Mouse (Mus musculus): ENCODE data around the gene Zfp266. TPM values are rescaled to one million over a fixed set of nuclear protein-coding genes. Genes with fewer than 3 reads are reported as not detected.

Gene Zfp266
- total and polyA plus RNA-seq, 3 experiments, result 30.7 to 88.0 (median 31.5) TPM

DNA sequence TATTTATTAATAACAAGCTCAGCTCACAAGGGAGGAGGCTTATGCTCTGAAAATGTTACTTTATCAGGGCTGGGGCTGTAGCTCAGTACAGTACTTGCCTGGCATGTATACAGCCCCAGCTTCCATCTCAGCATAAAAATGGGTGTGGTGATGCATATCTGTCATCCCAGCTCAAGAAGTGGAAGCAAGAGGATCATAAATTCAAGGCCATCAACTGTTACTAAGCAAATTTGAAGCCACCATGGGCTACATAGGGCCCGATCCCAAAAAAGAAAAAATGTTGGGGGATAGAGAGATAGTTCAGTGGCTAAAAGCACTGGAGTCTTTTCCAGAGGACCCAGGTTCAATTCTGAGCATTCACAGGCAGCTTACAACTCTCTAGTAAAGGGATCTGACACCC, 44.6 kb downstream of the Zfp266 start (continued):
- TF ChIP-seq MEF2A (IDR thresholded peaks at IDR 0.05; ENCODE audit: extremely low read depth, insufficient replicate concordance, low read depth, low read length, poor library complexity, severe bottlenecking) (no peak), SIN3A (IDR thresholded peaks at IDR 0.05; ENCODE audit: low read length) (peak; percentile 54; the same call in 1 of the 2 replicates)

- peak; percentile 93 for DNase-seq (ENCODE audit: low read depth, low spot score)
- Histone ChIP-seq H3K4me1 (ENCODE audit: control insufficient read depth in 1 of 2, insufficient read depth in 2 of 2, low read length in 2 of 2) (peaks cover 0 to 3% of the 10 kb centered on the region in 2 experiments; a peak in 1 of 4 replicates), H3K9ac (ENCODE audit: control insufficient read depth, low read depth, low read length, poor library complexity, severe bottlenecking) (no peak overlapping the region), H3K79me2 (ENCODE audit: control insufficient read depth, insufficient read depth, low read length, poor library complexity) (no peaks in the 10 kb centered on the region), H3K27ac (ENCODE audit: control insufficient read depth, low read depth, low read length) (no peak overlapping the region), H3K27me3 (ENCODE audit: control insufficient read depth in 1 of 2, insufficient read depth in 2 of 2, low read length in 2 of 2) (peaks cover 0 to 5% of the 10 kb centered on the region in 2 experiments; a peak in 2 of 4 replicates), H3K36me3 (ENCODE audit: control insufficient read depth in 1 of 2, insufficient read depth in 2 of 2, low read length in 2 of 2) (peaks cover 0 to 19% of the 10 kb centered on the region in 2 experiments; a peak in 2 of 4 replicates), H3K4me3 (ENCODE audit: control insufficient read depth in 1 of 2, insufficient read depth in 1 of 2, low read depth in 2 of 2, low read length in 2 of 2) (no peak overlapping the region), H3K9me3 (replicated peaks; ENCODE audit: insufficient read depth, low read length) (no peaks in the 10 kb centered on the region)
- TF ChIP-seq NELFE (IDR thresholded peaks at IDR 0.05; ENCODE audit: low read depth, low read length) (no peak), ZNF384 (IDR thresholded peaks at IDR 0.05; ENCODE audit: low read depth, low read length) (peak; percentile 35; the same call in 1 of the 2 replicates), SIN3A (IDR thresholded peaks at IDR 0.05; ENCODE audit: low read length) (peak; percentile 72), ZKSCAN1 (IDR thresholded peaks at IDR 0.05; ENCODE audit: low read depth, low read length) (no peak), SMC3 (IDR thresholded peaks at IDR 0.05; ENCODE audit: low read depth, low read length) (peak; percentile 99), ZC3H11A (IDR thresholded peaks at IDR 0.05; ENCODE audit: low read depth, low read length) (peak; percentile 98), HCFC1 (IDR thresholded peaks at IDR 0.05; ENCODE audit: low read depth, low read length) (peak; percentile 48; the same call in 1 of the 2 replicates), RAD21 (IDR thresholded peaks at IDR 0.05; ENCODE audit: low read depth, low read length) (no peak; the same call in none of the 2 replicates), MAFK (IDR thresholded peaks at IDR 0.05; ENCODE audit: borderline replicate concordance, low read depth, low read length) (no peak), CTCF (IDR thresholded peaks at IDR 0.05 in 2 of 3, conservative IDR thresholded peaks at IDR 0.05 in 1 of 3; ENCODE audit: control insufficient read depth in 1 of 3, insufficient read depth in 1 of 3, low read depth in 2 of 3, low read length in 3 of 3, poor library complexity in 1 of 3, severe bottlenecking in 1 of 3) (peak; percentile 78 to 100 (median 99)), MYC (IDR thresholded peaks at IDR 0.05; ENCODE audit: low read depth, low read length) (peak; percentile 81; the same call in 1 of the 2 replicates), MAZ (IDR thresholded peaks at IDR 0.05; ENCODE audit: low read depth, low read length) (0 out of 2 replicates have a peak, but pooled peaks have one; percentile 42), GABPA (IDR thresholded peaks at IDR 0.05; ENCODE audit: low read depth, low read length) (no peak), MXI1 (IDR thresholded peaks at IDR 0.05; ENCODE audit: low read depth, low read length) (no peak)
Observed at GRCm38 (mm10) chr9:20466761-20467442, 54.3 kb downstream of the Zfp266 start.
